Mouse (Mus musculus) liver, adult 2 months (tissue): ENCODE data around the gene Tenm2. TPM values are rescaled to one million over a fixed set of nuclear protein-coding genes. Genes with fewer than 3 reads are reported as not detected.

Experiments
- DNase-seq: peaks from one replicate; pipeline ENCODE4 v3.0.0-alpha.2; 2011; ENCODE audit warnings: low read depth, low spot score; ENCODE audit errors: extremely low read depth
- H3K27ac ChIP-seq: fragments of 200-500 bp; replicated peaks from 2 replicates; pipeline ENCODE4 v1.5.1; 2012; ENCODE audit warnings: low read depth, mild to moderate bottlenecking, control low read depth, inconsistent platforms, low read length; ENCODE audit not compliant: insufficient read depth
- H3K27me3 ChIP-seq: fragments of 200-500 bp; 2 replicates; pipeline ENCODE4 v1.6.1; 2012; ENCODE audit warnings: mild to moderate bottlenecking, moderate library complexity, low read length, inconsistent platforms; ENCODE audit not compliant: control insufficient read depth, insufficient read depth
- H3K36me3 ChIP-seq: fragments of 200-500 bp; 2 replicates; pipeline ENCODE4 v1.6.1; 2012; ENCODE audit warnings: low read length, inconsistent platforms; ENCODE audit not compliant: control insufficient read depth, insufficient read depth
- H3K4me1 ChIP-seq: fragments of 200-500 bp; 2 replicates; pipeline ENCODE4 v1.6.1; 2011; ENCODE audit warnings: low read length; ENCODE audit not compliant: control insufficient read depth, insufficient read depth
- H3K4me3 ChIP-seq: fragments of 200-500 bp; 2 replicates; pipeline ENCODE4 v1.5.1; 2011; ENCODE audit warnings: low read depth, mild to moderate bottlenecking, control low read depth, low read length, moderate library complexity; ENCODE audit not compliant: insufficient read depth
- H3K79me2 ChIP-seq: fragments of 200-500 bp; 2 replicates; pipeline ENCODE4 v1.6.1; 2012; ENCODE audit warnings: inconsistent platforms, mild to moderate bottlenecking, low read length, moderate library complexity; ENCODE audit not compliant: control insufficient read depth, insufficient read depth
- H3K9ac ChIP-seq: fragments of 200-500 bp; 2 replicates; pipeline ENCODE4 v1.6.1; 2012; ENCODE audit warnings: low read depth, mild to moderate bottlenecking, control low read depth, inconsistent platforms, low read length
- CTCF ChIP-seq: fragments of 200-500 bp; IDR thresholded peaks from 2 replicates; pipeline ENCODE4 v1.5.1; 2011; ENCODE audit warnings: low read depth, low read length, control low read depth
- POLR2A ChIP-seq: fragments of 200-500 bp; IDR thresholded peaks from 2 replicates; pipeline ENCODE4 v1.6.1; 2011; ENCODE audit warnings: low read length, control low read depth; ENCODE audit not compliant: insufficient read depth; ENCODE audit errors: extremely low read depth
- WGBS: fragments of 180-500 bp; shearing (Covaris S2); methylation state at CpG from one replicate; pipeline ENCODE4 v1.1.7; 2018; 5-methylcytosine and 5-hydroxymethylcytosine counted together
- polyA plus RNA-seq: library from polyadenylated mRNA; depleted of rRNA; stranded (reverse); fragments of >200 nt; gene quantifications from 2 replicates; pipeline ENCODE4 v1.2.3, GENCODE M21; 2012
- total RNA-seq: library from RNA; depleted of rRNA; stranded (reverse); fragments of >200 nt; gene quantifications from 2 replicates; pipeline ENCODE4 v1.2.3, GENCODE M21; 2014

Gene Tenm2
- total and polyA plus RNA-seq, 2 experiments, result not detected

DNA sequence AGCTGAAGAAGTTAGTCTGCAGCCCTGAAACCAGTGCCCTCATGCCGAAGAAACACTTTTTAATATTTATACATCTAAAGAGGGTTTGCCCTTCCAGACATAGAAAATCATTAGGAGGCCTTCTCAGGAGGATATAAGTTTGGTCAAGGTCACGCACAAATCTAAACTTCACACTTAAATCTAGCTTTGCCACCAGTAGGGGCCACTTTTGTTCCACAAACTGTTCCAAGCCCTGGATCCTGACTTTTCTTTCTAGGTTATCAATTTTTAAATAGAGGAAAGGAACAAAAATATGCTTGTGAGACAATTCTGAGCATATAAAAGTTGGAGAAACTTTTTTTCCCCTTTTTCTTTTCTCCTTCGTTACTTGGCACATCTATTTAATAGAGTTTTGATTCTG, 989.6 kb downstream of the Tenm2 start:
- H3K36me3 ChIP-seq, result no peaks in the 10 kb centered on the region
- no peaks in the 10 kb centered on the region for H3K27me3 ChIP-seq
- H3K4me3 ChIP-seq, result no peak overlapping the region
- DNase-seq, result no peak
- WGBS, result 75% methylated on average over 3 of the region's 3 CpGs
- H3K9ac ChIP-seq, result no peak overlapping the region
- H3K27ac ChIP-seq, result no peak overlapping the region
- no peaks in the 10 kb centered on the region for H3K4me1 ChIP-seq
- TF ChIP-seq CTCF, result no peak
- TF ChIP-seq POLR2A, result no peak
- no peaks in the 10 kb centered on the region for H3K79me2 ChIP-seq

DNA sequence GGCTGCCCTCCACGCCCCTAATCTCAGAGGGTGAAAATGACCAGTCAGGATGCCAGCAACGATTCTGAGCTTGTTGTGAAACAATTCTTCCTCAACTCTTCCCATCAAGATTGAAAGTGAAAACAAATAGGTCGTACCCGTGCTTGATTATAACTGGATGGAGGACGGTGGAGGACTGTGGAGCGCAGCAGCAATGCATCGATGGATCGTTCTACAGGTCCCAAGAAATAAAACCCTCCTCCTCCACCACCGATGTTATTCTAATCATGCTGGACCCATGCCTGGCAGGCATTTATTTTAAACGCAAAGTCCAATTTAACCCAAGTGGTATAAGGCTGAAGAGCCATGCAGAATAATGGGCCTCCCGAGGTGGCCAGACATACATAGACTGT, 991.3 kb downstream of the Tenm2 start:
- WGBS, result 87% methylated on average over 11 of the region's 11 CpGs
- H3K79me2 ChIP-seq, result no peaks in the 10 kb centered on the region

DNA sequence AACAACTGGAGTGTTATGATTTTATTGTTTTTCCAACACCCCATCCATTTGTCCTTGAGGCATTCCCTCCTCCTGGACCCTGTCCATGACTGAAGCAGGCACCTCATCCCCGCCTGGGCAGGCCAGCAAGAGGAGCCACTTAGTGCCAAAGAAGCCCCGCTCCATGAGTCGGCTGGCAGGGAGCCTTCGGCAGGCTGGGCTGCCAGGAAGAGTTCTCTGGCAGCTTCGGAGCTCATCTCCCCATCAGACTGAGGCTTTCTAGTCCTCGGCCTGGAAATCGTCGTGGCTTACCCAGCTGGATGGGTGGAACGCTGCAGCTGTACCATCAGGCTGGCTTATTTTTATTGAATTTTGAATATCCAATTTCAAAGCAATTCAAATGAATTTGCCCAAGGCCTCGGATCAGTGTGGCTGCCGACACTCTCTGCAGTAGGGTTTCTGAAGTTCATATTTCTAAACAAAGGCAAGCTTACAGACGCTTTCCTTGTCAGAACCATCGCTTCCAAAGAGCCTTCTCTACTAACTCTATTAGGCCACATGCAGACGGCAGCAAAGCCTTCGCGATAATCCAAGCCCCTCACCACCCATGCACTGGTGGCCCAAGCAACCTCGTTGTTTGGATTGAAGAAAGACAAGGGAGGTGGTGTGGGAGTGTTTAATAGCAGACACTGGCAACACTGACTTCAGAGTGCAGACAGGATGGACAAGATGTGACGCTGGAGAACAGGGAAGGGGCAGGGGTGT, 991.8 kb downstream of the Tenm2 start:
- Histone ChIP-seq H3K36me3 (no peaks in the 10 kb centered on the region), H3K27me3 (0 out of 2 replicates have a peak, but pooled peaks cover 3% of the 10 kb centered on the region), H3K4me1 (no peaks in the 10 kb centered on the region), H3K79me2 (no peaks in the 10 kb centered on the region), H3K9ac (no peak overlapping the region), H3K27ac (no peak overlapping the region), H3K4me3 (no peak overlapping the region)
- no peak for TF ChIP-seq POLR2A
- TF ChIP-seq CTCF, result no peak
- DNase-seq, result no peak
- WGBS, result 83% methylated on average over 18 of the region's 18 CpGs

More for the DNA sequence above, 991.3 kb downstream of the Tenm2 start:
- Histone ChIP-seq H3K4me3 (no peak overlapping the region), H3K9ac (no peak overlapping the region), H3K27me3 (0 out of 2 replicates have a peak, but pooled peaks cover 3% of the 10 kb centered on the region), H3K4me1 (no peaks in the 10 kb centered on the region), H3K36me3 (no peaks in the 10 kb centered on the region), H3K27ac (no peak overlapping the region)
- TF ChIP-seq CTCF (no peak), POLR2A (no peak)
- no peak for DNase-seq

- Histone ChIP-seq H3K4me3 (no peak overlapping the region), H3K9ac (no peak overlapping the region), H3K79me2 (no peaks in the 10 kb centered on the region), H3K36me3 (no peaks in the 10 kb centered on the region), H3K4me1 (no peaks in the 10 kb centered on the region), H3K27ac (no peak overlapping the region), H3K27me3 (0 out of 2 replicates have a peak, but pooled peaks cover 3% of the 10 kb centered on the region)
- no peak for DNase-seq
- no peak for TF ChIP-seq POLR2A
- no peak for TF ChIP-seq CTCF
- 84% methylated on average over 9 of the region's 9 CpGs for whole genome bisulfite sequencing
Observed at GRCm38 (mm10) chr11:36238890-36239289, 996.9 kb downstream of the Tenm2 start.

- H3K36me3 ChIP-seq, result no peaks in the 10 kb centered on the region
- H3K79me2 ChIP-seq, result no peaks in the 10 kb centered on the region
- no peaks in the 10 kb centered on the region for H3K4me1 ChIP-seq
- no peak for DNase-seq
- no peaks in the 10 kb centered on the region for H3K27me3 ChIP-seq
- TF ChIP-seq CTCF (no peak), POLR2A (no peak)
- H3K9ac ChIP-seq, result no peak overlapping the region
- 40% methylated on average over 11 of the region's 11 CpGs for WGBS
- no peak overlapping the region for H3K27ac ChIP-seq
- no peak overlapping the region for H3K4me3 ChIP-seq
Observed at GRCm38 (mm10) chr11:36228654-36229053, 1007.1 kb downstream of the Tenm2 start.

DNA sequence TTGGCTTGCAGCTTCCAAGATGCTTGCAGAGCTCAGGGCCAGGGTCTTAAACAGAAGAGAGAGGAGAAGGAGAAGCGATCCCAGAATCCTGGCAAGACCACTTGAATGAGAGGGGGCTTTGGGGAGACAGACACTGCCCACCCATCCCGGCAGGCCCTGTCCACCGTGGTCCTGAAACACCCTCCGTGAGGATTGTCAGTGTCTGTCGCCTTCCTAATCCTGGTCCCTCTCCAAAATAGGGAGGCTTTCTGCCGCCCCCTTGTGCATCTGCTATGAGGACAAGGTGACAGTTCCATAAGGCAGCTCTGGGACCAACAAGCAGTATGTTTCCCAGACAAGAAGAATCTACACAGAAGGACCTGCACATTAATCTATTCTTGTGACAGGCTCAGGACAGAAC, 1007.6 kb downstream of the Tenm2 start:
- H3K36me3 ChIP-seq, result no peaks in the 10 kb centered on the region
- 70% methylated on average over 6 of the region's 6 CpGs for WGBS
- no peaks in the 10 kb centered on the region for H3K27me3 ChIP-seq
- H3K79me2 ChIP-seq, result no peaks in the 10 kb centered on the region
- no peak for DNase-seq
- no peaks in the 10 kb centered on the region for H3K4me1 ChIP-seq
- H3K4me3 ChIP-seq, result no peak overlapping the region
- H3K27ac ChIP-seq, result no peak overlapping the region
- TF ChIP-seq CTCF, result no peak
- TF ChIP-seq POLR2A, result no peak
- no peak overlapping the region for H3K9ac ChIP-seq
